Mouse (Mus musculus) gonadal fat pad, adult 2 months (tissue): ENCODE data around the gene Htr1a. TPM values are rescaled to one million over a fixed set of nuclear protein-coding genes. Genes with fewer than 3 reads are reported as not detected.

ENCODE experiments used
- DNase-seq: peaks from one replicate; pipeline ENCODE4 v3.0.0-alpha.2; 2012; ENCODE audit warnings: low read depth
- polyA plus RNA-seq: library from polyadenylated mRNA; depleted of rRNA; stranded (reverse); fragments of >200 nt; gene quantifications from 2 replicates; pipeline ENCODE4 v1.2.3, GENCODE M21; 2012; rRNA removed

Gene Htr1a
- polyA plus RNA-seq, result 0.14 and 0.20 TPM in 2 replicates

DNA sequence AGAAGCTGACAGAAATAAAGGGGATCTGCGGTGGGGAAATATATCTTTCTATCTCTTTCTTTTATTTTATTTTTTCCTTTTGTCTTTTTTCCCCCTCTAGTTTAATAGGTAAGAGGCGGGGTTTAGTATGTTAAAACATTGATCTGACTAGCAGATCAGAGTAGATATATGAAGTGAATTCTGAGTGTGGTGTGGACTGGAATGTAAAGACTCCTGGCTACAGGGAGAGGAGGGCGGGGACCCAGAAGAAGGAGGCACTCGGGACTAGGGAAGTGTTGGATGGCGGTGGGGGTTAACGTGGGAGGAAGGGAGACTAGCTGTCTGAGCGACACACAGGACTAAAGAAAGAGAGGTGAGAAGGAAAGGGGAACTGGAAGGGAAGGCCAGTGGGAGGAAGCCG lies at the start of gene Htr1a:
Gene Htr1a (plus strand): TSS at position 301 of the 400 bp plus-strand sequence.
- DNase-seq, result no peak

- DNase-seq, result no peak
These were observed 31.7 kb upstream of the Htr1a start for GRCm38 (mm10) chr13:105411535-105412326.

- no peak for DNase-seq
These were observed 31.1 kb upstream of the Htr1a start for GRCm38 (mm10) chr13:105412327-105412722.

DNA sequence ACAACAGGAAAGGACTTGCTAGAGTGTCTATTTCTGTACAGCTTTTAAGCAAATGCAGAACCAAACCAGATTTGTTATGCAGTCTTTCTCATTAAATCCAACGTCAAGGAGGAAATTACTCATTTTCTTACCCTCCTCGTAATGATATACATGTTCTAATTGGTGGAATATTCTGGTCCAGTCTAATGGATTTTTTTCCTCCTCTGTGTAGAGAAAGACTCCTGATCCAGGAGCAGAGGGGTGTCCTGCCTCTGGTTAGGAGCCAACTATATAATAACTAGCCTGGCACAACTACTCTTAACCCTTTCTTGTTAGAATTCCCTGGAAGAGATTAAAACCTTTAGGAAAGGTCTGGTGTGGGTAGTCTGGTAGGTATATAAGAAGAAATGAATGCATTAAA lies 10.3 kb upstream of the Htr1a start:
- no peak for DNase-seq

GRCm38 (mm10) chr13:105433630-105434029 lies 9.8 kb upstream of the Htr1a start:
- no peak for DNase-seq

GRCm38 (mm10) chr13:105442576-105442975 lies 863 bp upstream of the Htr1a start:
- DNase-seq, result no peak

DNA sequence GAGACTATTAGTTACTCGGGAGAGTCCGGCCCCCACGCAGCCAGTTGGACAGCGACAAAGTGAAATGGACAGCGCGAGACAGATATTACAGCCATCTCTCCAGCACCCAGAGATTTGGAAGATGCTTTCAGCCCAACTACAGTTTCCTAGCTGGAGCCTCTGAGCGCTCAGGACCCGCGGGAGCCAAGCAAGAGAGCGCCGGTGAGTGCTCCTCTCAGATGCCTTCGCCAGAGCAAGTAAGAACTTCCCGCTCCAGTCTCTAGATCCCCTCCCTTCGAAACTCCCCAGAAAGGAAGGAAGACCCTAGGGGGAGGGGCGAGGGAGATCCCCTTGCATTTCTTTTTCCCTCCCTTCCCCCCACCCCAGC lies 415 bp downstream of the Htr1a start:
- no peak for DNase-seq

DNA sequence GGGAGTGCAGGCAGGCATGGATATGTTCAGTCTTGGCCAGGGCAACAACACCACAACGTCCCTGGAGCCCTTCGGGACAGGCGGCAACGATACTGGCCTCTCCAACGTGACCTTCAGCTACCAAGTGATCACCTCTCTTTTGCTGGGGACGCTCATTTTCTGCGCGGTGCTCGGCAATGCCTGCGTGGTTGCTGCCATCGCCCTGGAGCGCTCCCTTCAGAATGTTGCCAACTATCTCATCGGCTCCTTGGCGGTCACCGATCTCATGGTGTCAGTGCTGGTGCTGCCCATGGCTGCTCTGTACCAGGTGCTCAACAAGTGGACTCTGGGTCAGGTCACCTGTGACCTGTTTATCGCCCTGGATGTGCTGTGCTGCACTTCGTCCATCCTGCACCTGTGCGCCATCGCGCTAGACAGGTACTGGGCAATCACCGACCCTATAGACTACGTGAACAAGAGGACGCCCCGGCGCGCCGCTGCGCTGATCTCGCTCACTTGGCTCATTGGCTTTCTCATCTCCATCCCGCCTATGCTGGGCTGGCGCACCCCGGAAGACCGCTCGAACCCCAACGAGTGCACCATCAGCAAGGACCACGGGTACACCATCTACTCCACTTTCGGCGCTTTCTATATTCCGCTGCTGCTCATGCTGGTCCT lies 927 bp downstream of the Htr1a start:
- DNase-seq, result no peak

DNA sequence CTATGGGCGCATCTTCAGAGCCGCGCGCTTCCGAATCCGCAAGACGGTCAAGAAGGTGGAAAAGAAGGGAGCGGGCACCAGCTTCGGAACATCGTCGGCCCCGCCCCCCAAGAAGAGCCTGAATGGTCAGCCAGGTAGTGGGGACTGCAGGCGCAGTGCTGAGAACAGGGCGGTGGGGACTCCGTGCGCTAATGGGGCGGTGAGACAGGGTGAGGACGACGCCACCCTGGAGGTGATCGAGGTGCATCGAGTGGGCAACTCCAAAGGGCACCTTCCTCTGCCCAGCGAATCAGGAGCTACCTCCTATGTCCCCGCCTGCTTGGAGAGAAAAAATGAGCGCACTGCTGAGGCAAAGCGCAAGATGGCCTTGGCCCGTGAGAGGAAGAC lies 1.4 kb downstream of the Htr1a start:
- DNase-seq, result no peak

- DNase-seq, result no peak
These were observed 2.8 kb downstream of the Htr1a start for GRCm38 (mm10) chr13:105446239-105446638.

DNA sequence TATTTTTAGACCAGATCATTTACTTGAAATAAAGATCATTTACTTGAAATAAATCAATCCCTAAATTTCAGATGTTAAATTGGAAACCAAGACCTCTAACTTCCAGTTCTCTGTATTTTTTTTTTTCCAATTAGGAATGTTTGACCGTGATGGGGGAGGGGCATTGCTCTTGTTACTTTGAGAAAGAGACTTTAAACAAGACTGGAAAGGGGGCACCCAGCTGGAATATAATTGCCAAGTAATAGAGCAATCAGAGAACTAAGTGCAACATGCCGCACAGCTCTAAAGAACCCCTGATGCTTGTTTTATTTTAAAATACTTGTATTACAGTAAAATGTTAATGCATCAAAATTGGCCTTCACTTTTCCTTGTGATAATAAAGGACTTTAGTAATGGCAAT lies 4.3 kb downstream of the Htr1a start:
- DNase-seq, result no peak

DNA sequence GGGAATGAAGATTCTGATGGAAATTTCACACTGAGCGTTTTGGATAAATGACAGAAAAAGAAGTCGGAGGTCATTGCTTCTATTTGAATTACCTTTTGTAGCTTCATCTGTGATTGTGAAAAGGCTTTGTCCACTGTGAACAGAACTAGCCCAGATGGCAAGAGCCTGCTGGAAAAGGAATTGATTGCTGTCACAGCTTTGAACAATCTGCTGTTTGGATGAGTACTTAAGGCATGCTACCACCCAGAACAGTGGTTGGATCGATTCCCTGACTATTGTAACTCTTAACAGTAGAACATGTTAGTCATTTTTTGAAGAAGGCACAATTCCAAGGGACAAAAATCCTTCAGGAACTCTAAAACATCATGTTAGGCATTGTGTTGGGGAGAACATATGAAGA lies 8.1 kb downstream of the Htr1a start:
- DNase-seq, result no peak

Other genes with a start within 250 kb of the Htr1a start
- 32.0 and 42.0 TPM in 2 replicates for gene Rnf180, start 148.8 kb upstream of the Htr1a start, polyA plus RNA-seq